Mouse (Mus musculus) testis, postnatal 14 days (tissue): ENCODE results near the gene Rlbp1.

Source experiments
- DNase-seq: peaks from one replicate; pipeline ENCODE4 v3.0.0; 2021; ENCODE audit warnings: low spot score

The Rlbp1 gene

GRCm38 (mm10) chr7:79376516-79377275 is 10.2 kb downstream of the Rlbp1 start:
- no peak for DNase-seq

GRCm38 (mm10) chr7:79375594-79375993 is 11.3 kb downstream of the Rlbp1 start:
- DNase-seq: no peak

GRCm38 (mm10) chr7:79374017-79374416 is 12.8 kb downstream of the Rlbp1 start:
- DNase-seq: no peak

GRCm38 (mm10) chr7:79371321-79371879 is 15.4 kb downstream of the Rlbp1 start:
- peak; percentile 57 for DNase-seq

GRCm38 (mm10) chr7:79369416-79369815 is 17.4 kb downstream of the Rlbp1 start:
- no peak for DNase-seq

- DNase-seq: no peak
Measured at GRCm38 (mm10) chr7:79368664-79369063, 18.2 kb downstream of the Rlbp1 start.

- DNase-seq: no peak
Measured at GRCm38 (mm10) chr7:79363370-79364043, 23.3 kb downstream of the Rlbp1 start.

GRCm38 (mm10) chr7:79362830-79363229 is 24.0 kb downstream of the Rlbp1 start:
- no peak for DNase-seq

GRCm38 (mm10) chr7:79362208-79362607 is 24.6 kb downstream of the Rlbp1 start:
- no peak for DNase-seq

GRCm38 (mm10) chr7:79360056-79360455 is 26.8 kb downstream of the Rlbp1 start:
- DNase-seq: no peak

GRCm38 (mm10) chr7:79359183-79359435 is 27.7 kb downstream of the Rlbp1 start:
- DNase-seq: no peak

GRCm38 (mm10) chr7:79358350-79359182 is 28.3 kb downstream of the Rlbp1 start:
- peak; percentile 55 for DNase-seq

GRCm38 (mm10) chr7:79349738-79350386 is 37.0 kb downstream of the Rlbp1 start:
- DNase-seq: peak; percentile 35

GRCm38 (mm10) chr7:79348816-79349215 is 38.0 kb downstream of the Rlbp1 start:
- no peak for DNase-seq

GRCm38 (mm10) chr7:79347108-79347813 is 39.6 kb downstream of the Rlbp1 start:
- no peak for DNase-seq

- DNase-seq: no peak
Measured at GRCm38 (mm10) chr7:79346555-79347075, 40.2 kb downstream of the Rlbp1 start.

- peak; percentile 27 for DNase-seq
Measured at GRCm38 (mm10) chr7:79345902-79346301, 40.9 kb downstream of the Rlbp1 start.

- DNase-seq: no peak
Measured at GRCm38 (mm10) chr7:79336362-79336910, 50.4 kb downstream of the Rlbp1 start.

GRCm38 (mm10) chr7:79333419-79333818 is 53.4 kb downstream of the Rlbp1 start:
- DNase-seq: no peak

GRCm38 (mm10) chr7:79331197-79331596 is 55.7 kb downstream of the Rlbp1 start:
- DNase-seq: no peak

GRCm38 (mm10) chr7:79328769-79329168 is 58.1 kb downstream of the Rlbp1 start:
- DNase-seq: no peak
